Mouse (Mus musculus) thymus, postnatal 0 days (tissue): Measurements from ENCODE around the gene Enpp6. TPM values are rescaled to one million over a fixed set of nuclear protein-coding genes. Genes with fewer than 3 reads are reported as not detected.

ENCODE experiments used
- polyA plus RNA-seq: library from polyadenylated mRNA; unstranded; fragments of >200 nt; fragmentation: Nextera tagmentation; extraction: Ambion mirVana; gene quantifications from 2 replicates; pipeline ENCODE4 v1.2.1, GENCODE M21; 2015

The Enpp6 gene
- polyA plus RNA-seq, 1 experiment from 2014 or later: 0.03 TPM

Other genes starting within 250 kb of the Enpp6 start
- 54.9 and 57.8 TPM in 2 replicates for gene Irf2, start 247.2 kb upstream of the Enpp6 start, polyA plus RNA-seq